Mouse (Mus musculus) urinary bladder, postnatal 36 days (tissue): ENCODE results near the gene Fst.

Experiments
- DNase-seq, 2 experiments: peaks; one replicate each; pipeline ENCODE4 v3.0.0; 2022; ENCODE audit warnings: low spot score in 2 of 2, mixed read lengths in 1 of 2

Fst gene

DNA sequence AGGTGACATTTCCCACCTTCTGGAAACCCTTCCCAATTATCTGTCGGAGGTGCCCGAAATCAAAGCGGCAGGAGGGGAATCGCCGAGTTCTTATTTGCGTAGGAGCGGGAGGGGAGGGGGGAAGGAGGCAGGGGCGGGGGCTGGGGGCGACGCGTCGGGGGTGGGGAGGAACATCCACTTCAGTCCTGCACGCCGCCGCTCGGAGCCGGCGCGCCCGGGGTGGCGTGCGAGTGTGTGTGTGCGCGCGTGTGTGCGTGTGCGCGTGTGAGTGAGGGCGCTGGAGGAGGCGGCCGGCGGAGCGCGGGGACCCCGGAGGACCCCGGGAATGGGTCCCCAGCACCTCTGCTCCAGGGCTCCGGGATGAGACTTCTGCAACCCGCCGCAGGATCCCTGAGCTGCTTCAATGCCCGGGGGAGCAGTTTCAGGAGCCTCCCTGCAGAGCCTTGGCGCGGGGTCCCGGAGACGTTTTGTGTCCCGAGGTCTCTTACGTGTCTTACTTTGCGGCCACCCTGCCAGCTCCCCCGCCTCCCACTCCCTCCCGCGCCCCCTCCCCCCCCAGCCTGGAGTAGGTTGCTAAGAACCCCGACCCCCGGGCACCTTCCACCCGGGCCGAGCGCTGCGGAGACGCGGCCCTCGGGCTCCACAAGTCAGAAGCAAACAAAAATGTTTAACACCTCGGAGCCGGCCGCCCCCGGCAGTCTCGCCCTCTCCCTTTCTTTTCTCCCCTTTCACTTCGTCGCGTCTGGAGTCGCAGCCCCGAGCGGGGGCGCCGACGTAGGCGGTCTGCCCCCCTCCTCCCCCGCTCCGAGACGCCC lies at the start of gene Fst:
TSS of gene Fst (minus strand) at position 66 of the 815 bp plus-strand sequence.
- DNase-seq: no peak

DNA sequence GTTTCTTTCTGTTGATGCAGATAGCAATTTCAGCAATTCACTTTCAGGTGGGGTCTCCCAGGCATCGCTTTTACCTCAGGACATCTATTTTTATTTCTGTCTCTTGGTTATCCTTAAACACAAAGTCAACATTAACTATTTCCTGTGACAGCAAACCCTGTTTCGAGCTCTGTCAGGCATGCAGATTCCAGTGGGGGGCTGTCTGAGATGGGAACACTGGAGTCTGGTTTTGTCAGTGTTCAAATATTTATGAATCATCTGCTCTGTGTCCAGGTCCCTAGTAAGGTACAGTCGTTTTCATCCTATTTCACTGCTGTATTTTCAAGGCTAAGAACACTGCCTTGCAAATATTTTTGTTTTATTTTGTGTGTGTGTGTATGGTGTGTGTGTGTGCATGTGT lies 35.1 kb upstream of the Fst start:
- no peak for DNase-seq

DNA sequence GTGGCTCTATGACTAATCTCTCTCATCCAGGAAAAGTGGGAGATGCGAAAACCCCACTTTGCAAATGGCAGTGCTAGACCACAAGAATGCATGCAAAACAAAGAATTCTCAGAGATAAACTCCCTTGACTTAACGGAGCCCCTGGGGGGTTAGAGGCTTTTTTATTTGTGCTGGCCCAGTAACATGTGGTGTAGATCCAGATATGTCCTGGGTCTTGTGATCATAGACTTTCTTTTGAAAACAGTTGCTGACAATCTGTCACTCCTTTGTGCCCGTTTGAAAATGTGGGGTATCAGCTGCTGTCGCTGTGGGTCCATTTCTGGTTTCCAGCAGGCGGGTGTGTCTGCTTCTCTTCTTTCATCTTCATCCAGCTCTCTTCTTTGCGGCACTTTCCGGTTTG lies 29.4 kb upstream of the Fst start:
- no peak for DNase-seq

DNA sequence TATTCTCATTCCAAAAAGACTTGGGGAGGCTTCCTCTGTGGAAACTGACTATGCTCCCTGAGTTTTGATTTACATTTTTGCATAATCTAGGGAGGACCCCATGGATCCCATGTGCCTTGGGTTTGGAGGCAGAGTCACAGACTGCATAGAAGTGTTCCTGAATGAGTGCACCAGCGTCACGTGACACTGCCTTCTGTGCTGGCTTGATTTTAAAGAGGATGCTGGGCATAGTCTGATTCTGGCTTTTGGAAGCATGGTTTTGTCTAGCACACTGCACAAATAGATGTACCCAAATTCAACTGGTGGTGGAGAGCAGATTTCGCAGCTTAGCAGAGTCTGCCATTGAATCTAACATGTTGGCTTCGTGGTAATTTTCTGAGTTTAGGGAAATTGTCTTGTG lies 19.6 kb upstream of the Fst start:
- DNase-seq: no peak

DNA sequence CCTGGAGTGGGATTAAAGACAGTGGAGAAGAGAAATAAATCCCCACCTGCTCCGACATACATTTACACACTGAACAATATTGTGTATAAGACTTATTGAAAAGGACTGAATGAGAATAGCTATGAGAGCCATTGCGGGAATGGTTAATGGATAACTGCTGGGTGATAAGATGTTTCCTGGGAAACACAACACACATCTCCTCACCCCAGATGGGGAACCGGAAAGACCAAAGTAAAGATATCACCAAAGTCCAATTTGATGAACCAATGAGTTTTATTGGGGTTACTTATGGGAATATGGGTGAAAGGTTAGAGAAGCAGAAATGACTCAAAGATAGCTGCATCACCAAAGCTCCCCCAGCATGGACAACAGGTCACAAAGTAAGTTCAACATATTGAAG lies 11.2 kb upstream of the Fst start:
- no peak for DNase-seq

DNA sequence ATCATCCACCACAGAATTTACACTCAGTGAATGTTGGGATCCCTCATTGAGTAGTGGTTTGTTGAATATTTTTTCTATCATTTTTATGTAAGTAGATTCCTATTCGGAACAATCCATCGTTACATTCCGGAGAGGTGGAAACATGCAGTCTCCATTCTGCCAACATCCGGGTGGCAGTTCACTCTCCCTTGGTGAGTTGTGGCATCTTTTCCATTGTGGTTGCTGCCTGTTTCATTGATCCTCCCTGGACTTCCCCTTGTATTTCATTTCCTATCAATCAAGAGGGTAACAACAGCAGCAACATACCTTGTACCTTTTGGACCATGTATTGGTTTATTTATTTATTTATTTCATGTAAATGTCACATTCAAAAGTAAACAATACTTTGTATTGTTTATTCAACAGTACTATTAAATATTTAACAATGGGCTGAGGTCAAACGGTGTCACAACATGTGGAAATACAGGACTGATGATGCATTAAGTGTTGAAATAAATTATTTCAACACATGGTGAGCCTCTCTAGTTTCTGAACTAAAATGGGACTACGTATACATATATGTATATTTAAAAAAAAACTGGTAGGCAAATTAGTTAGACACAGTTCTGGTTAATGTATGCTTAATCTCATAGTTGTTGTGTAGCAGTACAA lies 7.6 kb upstream of the Fst start:
- no peak for DNase-seq

DNA sequence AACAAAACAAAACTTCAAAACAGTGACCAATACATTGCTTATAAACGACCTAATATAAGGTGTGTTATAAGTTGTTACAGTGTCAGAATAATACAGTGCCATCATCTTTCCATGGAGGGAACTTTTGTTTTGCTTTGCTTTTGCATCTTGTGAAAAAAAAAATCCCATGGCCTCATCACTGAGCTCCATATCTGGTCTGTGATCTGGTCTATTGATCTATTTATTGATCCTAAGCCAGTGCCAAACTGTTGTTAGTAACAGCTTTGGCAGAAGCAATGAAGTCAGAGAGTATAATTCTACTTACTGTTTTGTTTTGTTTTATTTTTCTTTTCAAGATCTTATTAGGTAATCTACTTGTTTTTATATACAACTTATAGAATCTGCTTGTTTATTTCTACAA lies 6.6 kb upstream of the Fst start:
- no peak for DNase-seq

DNA sequence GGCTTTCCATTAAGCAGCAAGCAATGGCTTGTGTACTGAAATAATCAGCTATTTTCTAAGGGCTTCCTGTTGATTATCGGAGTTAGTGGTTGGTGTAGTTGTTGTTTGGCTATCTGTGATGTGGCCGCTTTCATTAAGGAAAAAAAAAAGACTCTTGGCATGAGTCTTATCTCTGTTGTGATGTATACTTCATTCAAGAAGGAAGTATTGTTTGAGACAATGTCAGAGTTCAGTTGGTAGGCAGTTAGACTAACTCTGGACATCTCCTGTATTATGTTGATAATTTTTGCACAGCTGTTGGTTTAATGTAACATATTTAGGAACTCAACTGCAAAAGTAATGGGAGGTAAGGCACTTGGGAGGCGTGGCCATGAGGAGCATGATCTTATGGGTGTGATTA lies 6.1 kb upstream of the Fst start:
- DNase-seq: no peak

DNA sequence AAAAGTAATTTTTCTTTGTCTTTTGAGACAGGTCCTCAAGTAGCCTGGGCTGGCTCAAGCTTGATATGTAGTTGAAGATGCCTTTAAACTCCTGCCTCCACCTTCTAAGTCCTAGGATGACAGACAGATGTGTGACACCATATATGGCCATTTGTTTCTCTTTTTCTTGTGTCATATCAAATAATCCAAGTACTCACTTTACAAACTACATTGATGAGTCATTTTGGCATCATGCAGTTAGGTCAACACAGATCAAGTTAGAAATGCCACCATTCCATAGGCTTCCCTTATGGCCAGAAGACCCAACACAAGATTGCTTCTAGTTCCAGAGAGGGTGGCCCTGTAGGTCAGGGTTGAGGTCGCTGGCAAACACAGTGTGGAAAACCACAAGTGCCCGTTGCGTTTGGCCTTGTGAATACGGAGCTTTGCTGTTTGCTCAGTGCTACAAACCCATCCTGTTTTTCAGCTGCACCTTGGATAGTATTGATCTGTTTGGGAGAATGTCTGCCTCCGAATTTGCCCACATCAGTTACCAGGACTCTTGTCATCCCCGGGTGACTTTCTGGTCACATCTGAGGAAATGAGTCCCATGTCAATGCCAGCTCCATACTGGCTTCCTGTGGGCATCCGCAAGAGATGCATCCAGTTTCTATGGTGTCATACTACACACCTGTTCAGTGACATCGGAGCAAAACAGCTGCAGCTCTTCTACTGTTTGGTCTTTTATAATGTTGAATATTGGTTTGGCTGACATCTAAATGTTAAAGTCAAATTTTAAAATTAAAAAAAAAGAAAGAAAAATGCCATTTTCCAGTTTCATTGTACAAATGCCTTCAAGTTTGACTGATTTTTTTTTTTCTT lies 4.0 kb upstream of the Fst start:
- DNase-seq: no peak

DNA sequence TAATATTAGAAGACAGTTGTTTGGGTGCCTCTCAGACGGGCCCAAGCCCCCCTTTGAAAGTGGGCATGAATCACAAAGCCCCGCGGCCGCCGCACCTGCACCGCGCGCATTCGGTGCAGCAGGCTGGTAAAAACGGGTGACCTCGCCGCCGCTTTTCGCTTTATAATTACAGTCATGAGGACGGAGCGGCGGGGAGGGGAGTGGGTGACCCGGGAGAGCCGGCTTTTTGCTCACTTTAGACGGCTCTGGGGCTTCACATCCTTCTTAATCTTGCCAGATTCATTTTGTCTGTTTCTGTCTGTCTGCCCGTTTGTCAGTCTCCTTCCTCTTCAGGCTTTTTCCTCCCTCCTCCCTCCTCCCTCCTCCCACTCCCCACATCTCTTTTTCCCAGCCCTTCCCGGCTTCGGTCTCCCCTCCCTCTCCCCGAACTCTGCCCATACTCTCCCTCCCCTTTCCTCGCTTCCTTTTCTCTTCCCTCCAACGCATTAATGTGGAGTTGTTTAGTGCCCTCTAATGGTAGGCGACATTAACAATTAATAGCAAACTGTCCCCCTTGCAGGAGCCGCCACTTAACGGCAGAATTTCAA lies 1.6 kb upstream of the Fst start:
- DNase-seq: peak in 1 of 2 experiments; percentile 13

DNA sequence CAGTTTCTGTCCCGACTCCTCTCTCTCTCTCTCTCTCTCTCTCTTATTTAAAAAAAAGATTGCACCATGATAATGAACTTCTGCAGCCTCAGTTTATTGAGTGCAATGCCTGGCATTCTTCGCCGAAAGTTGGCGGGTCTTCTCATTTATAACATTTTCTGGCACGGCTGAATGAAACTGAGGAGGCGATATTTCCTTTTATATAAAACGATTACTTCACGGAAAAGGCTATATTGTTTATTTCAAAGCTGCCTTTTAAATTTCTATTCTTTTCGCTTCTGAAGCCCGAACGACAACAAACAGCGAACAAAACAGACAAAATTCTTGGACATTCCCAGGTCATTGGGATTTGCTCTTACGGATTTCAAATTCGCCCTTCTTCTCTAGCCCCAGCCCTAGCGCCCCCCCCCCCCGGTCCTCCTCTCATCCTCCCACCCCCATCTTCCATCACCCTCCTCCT lies 980 bp upstream of the Fst start:
- DNase-seq: no peak

DNA sequence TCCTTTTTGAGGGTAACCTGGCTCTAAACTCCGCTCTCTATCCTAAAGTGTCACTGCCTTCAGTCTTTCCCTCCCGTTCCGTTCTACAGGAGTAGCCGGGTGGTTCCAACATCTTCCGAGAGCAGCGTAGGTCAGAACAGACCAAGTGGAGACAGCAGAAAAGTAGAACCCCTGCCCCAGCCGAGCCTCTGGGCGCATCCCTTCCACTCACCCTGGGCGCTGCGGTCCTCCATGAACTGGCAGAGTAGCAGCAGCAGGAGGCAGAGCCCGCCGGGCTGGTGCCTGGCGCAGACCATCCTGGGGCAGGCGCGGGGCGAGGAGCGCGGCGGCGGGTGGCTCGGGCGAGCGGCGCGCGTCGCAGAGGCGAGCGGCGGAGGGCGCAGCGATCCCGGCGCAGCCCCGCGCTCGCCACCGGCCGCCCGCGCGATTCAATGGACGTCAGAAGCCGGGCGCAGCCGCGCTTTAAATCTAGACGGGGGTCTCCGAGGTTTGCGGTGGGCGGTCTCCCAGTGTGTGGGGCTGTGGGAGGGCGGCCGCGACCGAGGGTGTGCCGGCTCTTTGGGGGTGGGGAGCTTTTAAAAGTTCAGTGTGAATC lies 363 bp downstream of the Fst start:
- peak; percentile 22 to 23 for DNase-seq

DNA sequence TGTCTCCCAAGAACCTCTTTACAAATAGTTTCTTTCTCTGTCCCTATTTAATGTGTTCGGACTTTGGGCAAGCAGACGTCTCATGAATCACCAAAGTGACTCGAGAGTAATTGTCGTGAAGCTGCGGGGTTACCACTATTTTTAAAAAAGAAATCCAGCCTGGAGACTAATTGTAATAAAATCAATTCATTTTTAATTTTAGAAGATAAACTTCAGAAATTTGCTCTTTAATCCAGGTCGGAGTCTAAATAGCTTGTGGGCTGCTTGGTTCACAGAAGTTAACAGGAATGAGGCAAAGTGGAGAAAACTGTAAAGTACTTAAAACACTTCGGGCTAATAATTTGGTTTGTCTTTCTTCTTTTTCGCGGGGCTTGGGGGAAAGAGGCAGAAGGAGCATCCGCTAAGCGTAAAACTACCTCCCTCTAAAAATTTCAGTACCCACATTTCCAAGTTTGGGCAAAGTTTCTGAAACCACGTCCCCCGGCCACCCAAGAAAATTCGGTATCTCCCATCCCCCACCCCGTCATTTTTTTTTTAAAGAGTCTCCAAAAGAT lies 1.1 kb downstream of the Fst start:
- DNase-seq: no peak

DNA sequence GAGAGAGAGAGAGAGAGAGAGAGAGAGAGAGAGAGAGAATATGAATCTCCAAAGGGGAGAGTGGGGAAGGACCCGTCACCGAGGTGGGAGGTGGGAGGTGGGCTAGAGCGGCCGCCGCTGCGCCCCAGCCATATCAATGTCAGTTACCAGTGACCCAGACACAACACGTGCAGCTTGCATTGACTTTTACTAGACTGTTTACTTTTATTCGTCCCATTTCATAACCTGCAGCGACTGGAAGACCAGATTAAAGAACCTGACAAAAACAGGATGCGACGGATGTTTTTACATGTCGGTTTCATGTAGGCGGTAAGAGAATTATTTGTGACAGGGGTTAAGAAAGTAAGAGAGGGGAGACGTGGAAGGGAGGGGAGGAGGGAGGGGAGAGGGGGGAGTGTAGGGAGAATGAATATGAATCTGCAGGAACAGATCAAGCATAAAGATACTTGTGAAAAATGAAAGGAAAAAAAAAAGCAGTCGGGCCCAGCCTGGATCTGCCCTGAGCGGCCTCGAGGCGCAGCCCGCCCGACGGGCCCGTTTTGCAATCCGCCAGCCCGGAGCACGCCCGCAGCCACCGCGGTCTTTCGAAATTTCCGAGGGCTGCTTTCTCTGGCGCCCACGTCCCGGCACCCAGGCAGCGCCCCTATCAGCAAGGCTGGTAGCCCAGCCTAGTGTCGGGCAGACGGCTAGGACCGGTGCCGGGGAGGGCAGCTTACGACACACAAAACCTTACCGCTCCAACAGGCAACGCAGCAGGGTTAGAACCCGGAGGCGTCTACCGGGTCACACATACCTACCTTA lies 1.8 kb downstream of the Fst start:
- peak; percentile 20 to 65 for DNase-seq

DNA sequence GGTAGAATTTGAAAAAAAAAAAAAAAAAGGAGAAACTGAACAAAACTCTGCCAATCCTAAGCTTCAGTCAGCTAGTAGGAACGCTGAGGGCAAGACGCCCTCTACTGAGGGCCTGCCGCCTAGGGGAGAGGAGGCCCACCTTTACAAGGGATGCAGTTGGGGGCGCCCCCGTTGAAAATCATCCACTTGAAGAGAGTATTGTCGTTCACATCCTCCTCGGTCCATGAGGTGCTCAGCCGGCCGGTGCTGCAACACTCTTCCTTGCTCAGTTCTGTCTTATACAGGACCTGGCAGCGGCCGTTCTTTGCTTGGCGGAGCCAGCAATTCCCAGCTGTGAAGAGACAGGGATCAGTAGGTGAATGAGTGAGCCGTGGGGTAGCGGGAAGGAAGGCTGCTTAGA lies 2.5 kb downstream of the Fst start:
- DNase-seq: peak; percentile 15 to 51

DNA sequence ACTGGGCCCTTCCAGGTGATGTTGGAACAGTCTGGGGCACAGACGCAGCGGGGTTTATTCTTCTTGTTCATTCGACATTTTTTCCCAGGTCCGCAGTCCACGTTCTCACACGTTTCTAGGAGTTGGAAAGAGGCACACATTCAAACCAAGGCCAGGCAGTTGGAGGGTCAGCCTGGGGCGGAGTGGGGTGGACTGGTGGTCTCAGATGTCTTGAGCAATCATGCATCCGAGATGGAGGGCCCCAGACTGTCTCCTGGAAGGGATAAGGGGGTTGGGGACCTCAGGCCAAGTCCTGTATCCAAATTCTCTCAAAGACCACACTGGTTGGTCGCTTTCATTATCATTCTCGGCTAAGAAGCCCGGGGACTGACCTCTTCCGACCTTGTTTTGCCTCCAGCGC lies 3.0 kb downstream of the Fst start:
- no peak for DNase-seq

DNA sequence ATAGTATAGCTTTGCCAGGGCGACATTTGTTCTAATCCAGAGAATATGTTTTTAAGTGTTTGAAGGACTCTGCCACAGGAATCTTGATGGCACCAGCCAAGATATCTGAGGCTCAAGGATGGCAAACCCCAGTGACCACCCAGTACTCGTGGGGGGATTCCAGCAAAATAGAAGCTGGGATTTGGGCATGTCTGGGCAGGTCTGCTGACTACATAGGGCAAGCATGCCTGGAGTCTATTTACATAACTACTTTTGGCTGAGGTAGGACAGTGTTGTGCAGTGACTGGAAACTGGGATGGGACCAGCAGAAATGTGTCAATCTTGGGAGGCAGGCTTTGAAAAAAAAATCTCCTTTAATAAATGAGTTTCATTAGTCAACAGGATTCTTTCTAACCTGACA lies 11.5 kb downstream of the Fst start:
- no peak for DNase-seq

DNA sequence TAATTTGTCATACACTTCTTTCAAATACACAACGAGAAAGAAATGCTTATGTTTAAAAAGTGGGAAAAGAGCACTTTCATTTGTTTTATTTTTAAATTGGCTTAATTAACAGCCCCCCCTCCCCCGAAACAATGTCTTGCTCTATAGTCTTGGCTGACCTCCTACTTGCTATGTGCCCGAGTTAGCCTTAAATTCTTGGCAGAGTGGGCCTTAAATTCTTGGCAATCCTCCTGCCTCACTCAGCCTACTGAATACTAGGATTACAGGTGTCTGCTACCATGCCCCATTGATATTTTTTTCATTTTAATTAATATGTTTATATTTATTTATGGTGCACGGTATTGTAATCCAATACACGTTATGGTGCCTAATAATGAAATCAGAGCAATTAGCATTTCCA lies 26.3 kb downstream of the Fst start:
- no peak for DNase-seq

DNA sequence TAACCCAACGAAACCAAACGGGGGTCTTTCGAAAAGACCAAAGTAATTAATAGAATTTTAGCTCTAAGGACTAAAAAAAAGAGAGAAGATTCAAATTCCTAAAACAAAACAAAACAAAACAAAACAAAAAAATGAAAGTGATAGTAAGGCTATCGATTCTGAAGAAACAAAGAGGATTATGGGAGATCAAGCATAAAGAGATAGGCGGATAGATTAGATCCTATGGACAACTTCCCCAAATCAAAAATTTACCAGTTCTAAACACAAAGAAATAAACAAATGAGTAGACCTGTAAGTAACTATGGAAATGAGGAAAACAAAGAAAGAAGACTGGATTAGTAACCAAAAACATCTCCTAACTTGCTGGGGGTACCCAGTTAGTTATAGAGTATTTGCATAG lies 33.5 kb downstream of the Fst start:
- no peak for DNase-seq

DNA sequence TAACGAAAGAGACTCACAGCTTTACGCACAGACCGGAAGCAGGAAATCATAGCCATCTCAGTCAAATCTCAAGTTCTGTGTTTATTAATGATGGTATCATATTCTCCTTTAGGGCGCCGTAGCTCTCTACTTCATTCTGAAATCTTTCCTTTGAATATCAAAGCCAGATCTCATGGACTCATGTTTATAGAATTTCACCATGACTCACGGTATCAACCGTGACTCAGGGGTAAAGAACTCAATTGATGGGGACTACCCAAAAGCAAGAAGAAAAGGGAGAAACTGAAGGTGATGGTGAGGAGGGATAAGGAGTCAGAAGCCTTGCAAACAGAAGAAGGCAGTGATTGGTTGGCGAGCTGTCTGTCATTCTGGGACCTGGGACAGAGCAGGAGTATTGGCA lies 38.5 kb downstream of the Fst start:
- DNase-seq: peak in 1 of 2 experiments; percentile 3

DNA sequence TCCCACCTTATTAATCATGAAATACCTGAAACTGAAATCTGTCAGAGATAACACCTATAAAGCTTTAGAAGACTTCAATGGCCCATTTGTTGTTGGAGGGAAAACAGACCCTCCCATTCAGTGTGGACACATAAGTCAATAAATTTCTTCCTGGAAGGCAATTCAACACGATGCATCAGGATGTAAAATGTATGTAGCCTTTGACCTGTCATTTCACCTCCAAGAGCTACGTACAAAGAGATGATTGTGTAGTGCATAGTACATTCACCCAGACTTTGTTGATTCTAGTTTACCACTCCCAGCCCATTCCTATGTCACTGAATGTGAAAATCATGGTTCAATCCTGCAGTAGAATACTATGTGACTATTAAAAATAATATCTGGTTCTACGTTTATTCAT lies 39.4 kb downstream of the Fst start:
- no peak for DNase-seq
